Mouse (Mus musculus) adipocyte (in vitro differentiated cells): ENCODE measurements around the gene Romo1.
"Not testable (repeated sequence)": the region's sequence is repeated elsewhere in the genome, so short reads cannot be mapped to it uniquely, and the experiment has no call there.

ENCODE experiments used
- DNase-seq: peaks from one replicate; pipeline ENCODE4 v3.0.0-alpha.2; 2016; ENCODE audit warnings: low spot score

Romo1 gene

GRCm38 (mm10) chr2:156179796-156180093 is 35.9 kb downstream of the Romo1 start:
- DNase-seq: no peak

GRCm38 (mm10) chr2:156180094-156180821 is 36.4 kb downstream of the Romo1 start, which contains the start of gene Rbm39:
TSS of gene Rbm39 (minus strand) at chr2:156180238.
- peak; percentile 100 for DNase-seq

- peak; percentile 47 for DNase-seq
Measured at GRCm38 (mm10) chr2:156180824-156181590, 37.2 kb downstream of the Romo1 start.

- DNase-seq: no peak
Measured at GRCm38 (mm10) chr2:156181592-156181991, 37.8 kb downstream of the Romo1 start.

GRCm38 (mm10) chr2:156189241-156189640 is 45.4 kb downstream of the Romo1 start:
- DNase-seq: not testable (repeated sequence)

GRCm38 (mm10) chr2:156190004-156190896 is 46.4 kb downstream of the Romo1 start:
- DNase-seq: no peak

GRCm38 (mm10) chr2:156191540-156191939 is 47.7 kb downstream of the Romo1 start:
- no peak for DNase-seq

- DNase-seq: no peak
Measured at GRCm38 (mm10) chr2:156192068-156192467, 48.2 kb downstream of the Romo1 start.

GRCm38 (mm10) chr2:156193066-156193862 is 49.4 kb downstream of the Romo1 start:
- DNase-seq: no peak

- DNase-seq: no peak
Measured at GRCm38 (mm10) chr2:156194571-156194970, 50.7 kb downstream of the Romo1 start.
